Mouse (Mus musculus) thymus, adult 2 months (tissue): ENCODE measurements around the gene Traf1.

Experiments
- CTCF ChIP-seq: fragments of 200-500 bp; IDR thresholded peaks from 2 replicates; pipeline ENCODE4 v1.5.1; 2012; ENCODE audit warnings: mild to moderate bottlenecking, control low read depth, low read length, moderate library complexity, borderline replicate concordance; ENCODE audit not compliant: control insufficient read depth, poor library complexity, insufficient read depth; ENCODE audit errors: extremely low read depth
- POLR2A ChIP-seq: fragments of 200-500 bp; IDR thresholded peaks from 2 replicates; pipeline ENCODE4 v1.6.1; 2012; ENCODE audit warnings: mild to moderate bottlenecking, low read length, control low read depth, moderate library complexity; ENCODE audit not compliant: control insufficient read depth, poor library complexity, insufficient read depth; ENCODE audit errors: extremely low read depth

GRCm38 (mm10) chr2:34951469-34951868 lies 10.1 kb downstream of the Traf1 start:
- TF ChIP-seq POLR2A (no peak), CTCF (no peak)
